Mouse (Mus musculus) liver, embryonic 15.5 days (tissue): Measurements from ENCODE around the gene Tmc6. TPM values are rescaled to one million over a fixed set of nuclear protein-coding genes. Genes with fewer than 3 reads are reported as not detected.

Experiments
- ATAC-seq: fragments of 200-750 bp; cut with Nextera tagmentation; 2 replicates; pipeline ENCODE4 v1.8.0; 2017; ENCODE audit warnings: moderate number of reproducible peaks, mild to moderate bottlenecking, moderate library complexity; ENCODE audit not compliant: insufficient read depth
- H3K27ac ChIP-seq: fragments of 300-500 bp; sonication (generic); replicated peaks from 2 replicates; pipeline ENCODE4 v1.5.1; 2015; ENCODE audit warnings: mild to moderate bottlenecking, inconsistent platforms
- H3K27me3 ChIP-seq: fragments of 300-500 bp; sonication (generic); 2 replicates; pipeline ENCODE4 v1.6.1; 2015; ENCODE audit warnings: mild to moderate bottlenecking, inconsistent platforms
- H3K36me3 ChIP-seq: fragments of 300-500 bp; sonication (generic); replicated peaks from 2 replicates; pipeline ENCODE4 v1.6.1; 2015; ENCODE audit warnings: moderate library complexity, mild to moderate bottlenecking, inconsistent platforms
- H3K4me1 ChIP-seq: fragments of 300-500 bp; sonication (generic); replicated peaks from 2 replicates; pipeline ENCODE4 v1.6.1; 2015; ENCODE audit warnings: inconsistent platforms
- H3K4me2 ChIP-seq: fragments of 300-500 bp; sonication (generic); 2 replicates; pipeline ENCODE4 v1.6.1; 2015; ENCODE audit warnings: moderate library complexity, mild to moderate bottlenecking, inconsistent platforms
- H3K4me3 ChIP-seq: fragments of 300-500 bp; sonication (generic); replicated peaks from 2 replicates; pipeline ENCODE4 v1.5.1; 2015; ENCODE audit warnings: mild to moderate bottlenecking, inconsistent platforms
- H3K9ac ChIP-seq: fragments of 300-500 bp; sonication (generic); 2 replicates; pipeline ENCODE4 v1.6.1; 2015; ENCODE audit warnings: moderate library complexity, mild to moderate bottlenecking, inconsistent platforms
- H3K9me3 ChIP-seq: fragments of 300-500 bp; sonication (generic); replicated peaks from 2 replicates; pipeline ENCODE4 v1.6.1; 2016; ENCODE audit warnings: inconsistent platforms
- WGBS: fragments of 180-500 bp; shearing (Covaris S2); methylation state at CpG from one replicate; pipeline ENCODE4 v1.1.7; 2015; ENCODE audit warnings: mixed read lengths; ENCODE audit not compliant: insufficient replicate concordance; 5-methylcytosine and 5-hydroxymethylcytosine counted together
- polyA plus RNA-seq: library from polyadenylated mRNA; unstranded; fragments of >200 nt; fragmentation: Nextera tagmentation; extraction: Ambion mirVana; gene quantifications from 2 replicates; pipeline ENCODE4 v1.2.1, GENCODE M21; 2015

The Tmc6 gene
- polyA plus RNA-seq, 1 experiment from 2014 or later: 51.0 TPM

DNA sequence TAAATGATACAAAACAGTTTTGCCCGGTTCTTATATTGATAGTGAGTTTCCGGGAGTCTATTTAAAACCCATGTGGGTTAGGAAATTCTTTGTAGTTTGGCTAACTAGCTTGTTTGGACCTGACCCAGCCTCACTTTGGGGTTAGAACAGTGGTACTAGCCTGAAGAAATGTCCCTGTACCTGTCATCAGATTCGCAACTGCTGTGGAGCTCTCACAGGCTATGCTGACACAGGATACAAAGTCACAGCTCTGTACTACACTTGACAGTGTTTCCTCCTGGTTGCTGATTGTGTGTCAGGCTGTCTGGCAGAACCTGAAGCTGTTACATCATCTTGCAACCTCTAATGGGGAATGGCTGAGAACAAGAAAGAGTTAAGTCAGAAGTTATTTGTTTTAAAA lies 52.7 kb downstream of the Tmc6 start:
- H3K27me3 ChIP-seq: no peaks in the 10 kb centered on the region
- H3K9ac ChIP-seq: no peak overlapping the region
- peaks cover 11% of the 10 kb centered on the region for H3K4me1 ChIP-seq
- 0 out of 2 replicates have a peak, but pooled peaks cover 2% of the 10 kb centered on the region for H3K36me3 ChIP-seq
- H3K4me2 ChIP-seq: no peak overlapping the region
- 69% methylated on average over 3 of the region's 3 CpGs for WGBS
- no peak overlapping the region for H3K27ac ChIP-seq
- no peaks in the 10 kb centered on the region for H3K9me3 ChIP-seq
- no peak overlapping the region for H3K4me3 ChIP-seq
- no peak for ATAC-seq

DNA sequence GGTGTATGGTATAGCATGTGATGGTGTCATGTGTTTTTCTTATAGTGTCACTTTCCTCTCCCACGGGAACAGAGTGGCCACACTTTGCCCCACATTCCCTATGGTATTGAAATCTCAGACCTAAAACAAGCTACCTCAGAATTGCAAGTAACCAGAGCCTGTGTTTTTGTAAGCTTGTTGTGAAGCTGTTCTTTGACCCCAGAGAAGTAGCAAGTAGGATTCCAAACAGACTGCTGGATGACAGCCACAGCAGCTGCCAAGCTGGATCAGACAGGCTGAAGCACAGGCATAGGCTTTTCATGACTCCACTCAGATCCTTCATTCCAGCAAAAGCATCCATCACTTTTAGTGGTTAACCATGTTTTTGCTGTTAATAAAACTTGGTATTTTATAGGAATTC lies 53.2 kb downstream of the Tmc6 start:
- H3K27ac ChIP-seq: no peak overlapping the region
- WGBS: 73% methylated on average over 1 of the region's 1 CpGs
- no peak for ATAC-seq

DNA sequence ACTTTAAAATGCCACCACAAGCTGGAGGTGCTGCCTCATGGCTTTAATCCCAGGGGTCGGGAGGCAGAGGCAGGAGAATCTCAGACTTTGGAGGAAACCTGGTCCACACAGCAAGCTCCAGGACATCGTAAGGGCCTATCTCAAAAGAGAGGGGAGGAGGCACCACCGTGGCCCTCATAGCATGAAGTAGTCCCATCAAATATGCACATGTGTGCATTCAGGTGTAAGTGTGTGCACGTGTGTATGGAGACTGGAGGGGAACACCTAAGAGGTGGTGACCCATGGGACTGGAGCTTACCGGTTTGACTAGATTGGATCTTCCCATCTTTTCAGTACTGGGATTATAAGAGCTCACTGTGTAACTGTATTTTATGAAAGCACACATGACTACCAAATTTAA lies 53.8 kb downstream of the Tmc6 start:
- H3K27ac ChIP-seq: no peak overlapping the region
- no peak for ATAC-seq
- H3K36me3 ChIP-seq: no peaks in the 10 kb centered on the region
- no peak overlapping the region for H3K9ac ChIP-seq
- H3K9me3 ChIP-seq: no peaks in the 10 kb centered on the region
- peaks cover 11% of the 10 kb centered on the region for H3K4me1 ChIP-seq
- H3K4me3 ChIP-seq: no peak overlapping the region
- no peaks in the 10 kb centered on the region for H3K27me3 ChIP-seq
- H3K4me2 ChIP-seq: no peak overlapping the region
- 79% methylated on average over 5 of the region's 5 CpGs for WGBS

More for the DNA sequence above, 53.2 kb downstream of the Tmc6 start:
- H3K27me3 ChIP-seq: no peaks in the 10 kb centered on the region
- no peaks in the 10 kb centered on the region for H3K9me3 ChIP-seq
- no peaks in the 10 kb centered on the region for H3K36me3 ChIP-seq
- H3K4me3 ChIP-seq: no peak overlapping the region
- H3K4me2 ChIP-seq: no peak overlapping the region
- H3K4me1 ChIP-seq: peaks cover 11% of the 10 kb centered on the region
- no peak overlapping the region for H3K9ac ChIP-seq

DNA sequence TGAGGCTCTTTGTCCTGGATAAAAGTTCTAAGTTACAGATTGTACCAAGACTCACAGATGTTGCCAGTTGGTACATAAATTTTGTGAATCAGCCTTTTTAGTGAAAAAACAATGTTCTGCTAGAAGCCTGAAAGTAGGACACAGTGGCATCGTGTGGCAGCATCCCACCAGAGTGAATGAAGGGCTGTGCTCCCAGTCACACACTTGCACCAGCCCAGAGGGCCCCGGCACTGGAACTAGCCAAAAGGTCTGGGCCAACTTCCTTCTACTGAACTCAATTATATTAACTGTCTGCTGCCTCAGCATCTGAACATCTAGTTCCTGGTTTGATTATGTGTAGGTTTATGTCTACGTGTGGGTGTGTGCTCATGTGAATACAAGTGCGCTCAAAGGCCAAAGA lies 55.0 kb downstream of the Tmc6 start:
- Histone ChIP-seq H3K9ac (no peak overlapping the region), H3K4me2 (no peak overlapping the region), H3K9me3 (no peaks in the 10 kb centered on the region), H3K36me3 (peaks cover 9% of the 10 kb centered on the region; the same call in 1 of the 2 replicates), H3K27me3 (no peaks in the 10 kb centered on the region), H3K4me3 (no peak overlapping the region), H3K27ac (no peak overlapping the region), H3K4me1 (peaks cover 11% of the 10 kb centered on the region)
- no peak for ATAC-seq
- 70% methylated on average over 4 of the region's 4 CpGs for WGBS

DNA sequence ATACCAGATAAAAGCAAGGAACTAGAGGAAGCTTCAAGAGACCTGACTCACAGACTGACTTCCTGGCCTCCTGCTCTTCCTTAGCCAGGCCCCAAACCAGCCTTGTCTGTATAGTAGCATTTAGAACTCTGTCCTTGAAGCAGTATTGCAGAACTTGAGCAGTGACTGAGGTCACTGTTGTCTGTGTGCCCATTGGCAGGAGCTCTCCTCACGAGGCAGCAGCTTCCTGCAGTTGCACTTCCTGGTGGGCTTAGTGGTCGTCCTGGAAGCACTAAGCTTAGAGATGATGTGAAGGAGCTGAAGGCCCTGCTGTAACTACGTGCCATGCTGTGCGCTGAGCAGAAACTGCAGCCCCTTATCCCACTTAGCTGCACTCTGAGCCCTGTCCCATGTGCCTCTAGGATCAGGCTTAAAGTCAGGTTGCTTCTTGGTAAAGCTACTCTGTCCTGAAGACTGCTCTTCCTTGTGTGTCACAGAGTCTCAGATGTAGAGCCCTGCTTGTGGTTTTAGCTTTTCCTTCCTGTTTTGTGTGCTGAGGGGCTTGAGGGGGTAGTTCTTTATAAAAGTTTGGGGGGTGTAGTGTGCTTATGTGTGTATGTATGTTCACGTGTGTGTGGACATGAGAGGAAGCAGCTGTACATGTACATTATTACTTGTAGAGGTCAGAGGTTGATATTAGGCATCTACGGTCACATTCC lies 57.2 kb downstream of the Tmc6 start:
- Histone ChIP-seq H3K27me3 (no peaks in the 10 kb centered on the region), H3K4me3 (no peak overlapping the region), H3K36me3 (peaks cover 31% of the 10 kb centered on the region), H3K4me1 (peaks cover 6% of the 10 kb centered on the region), H3K9me3 (no peaks in the 10 kb centered on the region), H3K27ac (peak overlapping the region; percentile 19; the same call in 1 of the 2 replicates), H3K4me2 (no peak overlapping the region), H3K9ac (no peak overlapping the region)
- no peak for ATAC-seq
- 40% methylated on average over 6 of the region's 6 CpGs for WGBS

DNA sequence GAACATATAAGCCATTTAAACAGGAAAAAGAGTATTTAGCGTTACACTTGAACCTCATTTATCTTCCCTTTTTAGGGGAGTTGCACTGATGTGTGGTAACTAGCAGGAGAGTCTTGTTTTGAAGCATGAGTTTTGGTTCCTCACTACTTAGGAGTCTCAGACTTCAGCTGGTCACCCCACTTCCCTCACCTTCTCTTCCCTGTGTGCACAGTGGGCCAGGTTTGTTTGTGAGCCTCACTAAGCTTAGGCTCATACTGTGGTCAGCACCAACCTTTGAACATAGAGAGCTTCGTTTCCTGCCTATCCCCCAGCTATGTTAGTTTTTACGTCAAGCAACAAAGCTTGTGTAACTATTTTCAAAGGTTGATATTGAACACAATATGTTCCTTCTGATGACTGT lies 63.2 kb downstream of the Tmc6 start:
- 80% methylated on average over 3 of the region's 3 CpGs for WGBS
- H3K36me3 ChIP-seq: peaks cover 63% of the 10 kb centered on the region
- H3K9me3 ChIP-seq: no peaks in the 10 kb centered on the region
- ATAC-seq: no peak
- H3K4me1 ChIP-seq: no peaks in the 10 kb centered on the region
- no peaks in the 10 kb centered on the region for H3K27me3 ChIP-seq
- H3K27ac ChIP-seq: no peak overlapping the region
- H3K9ac ChIP-seq: no peak overlapping the region
- H3K4me3 ChIP-seq: no peak overlapping the region
- H3K4me2 ChIP-seq: no peak overlapping the region

Other genes starting within 250 kb of the Tmc6 start
- gene Tnrc6c, start 127.9 kb downstream of the Tmc6 start, polyA plus RNA-seq: 2.4 and 3.0 TPM in 2 replicates
- gene Tmc8, start 122 bp downstream of the Tmc6 start, polyA plus RNA-seq: 15.0 and 20.4 TPM in 2 replicates
- gene 6030468B19Rik, start 15.5 kb upstream of the Tmc6 start, polyA plus RNA-seq: 90.0 and 95.8 TPM in 2 replicates
- gene Gm20708, start 27.5 kb upstream of the Tmc6 start, polyA plus RNA-seq: 0.28 and 0.45 TPM in 2 replicates
- gene Syngr2, start 27.5 kb upstream of the Tmc6 start, polyA plus RNA-seq: 49.2 and 54.7 TPM in 2 replicates
- 11.8 and 12.0 TPM in 2 replicates for gene Afmid, start 43.7 kb upstream of the Tmc6 start, polyA plus RNA-seq
- gene Tk1, start 43.9 kb upstream of the Tmc6 start, polyA plus RNA-seq: 136 and 138 TPM in 2 replicates
- 306 and 347 TPM in 2 replicates for gene Birc5, start 67.1 kb upstream of the Tmc6 start, polyA plus RNA-seq
- gene Tmem235, start 78.6 kb upstream of the Tmc6 start, polyA plus RNA-seq: not detected in 2 replicates
- gene Tha1, start 91.3 kb upstream of the Tmc6 start, polyA plus RNA-seq: 1.6 and 1.8 TPM in 2 replicates
- 7.3 and 7.5 TPM in 2 replicates for gene Socs3, start 187.8 kb upstream of the Tmc6 start, polyA plus RNA-seq
- 14.6 and 17.6 TPM in 2 replicates for gene Pgs1, start 204.1 kb upstream of the Tmc6 start, polyA plus RNA-seq